Mouse (Mus musculus): ENCODE data around the gene LTO1.
A peak's percentile ranks its signal among the peaks of the same experiment; 100 is the strongest.

Gene LTO1

GRCm38 (mm10) chr7:144941242-144941831 lies 26.4 kb downstream of the LTO1 start:
- peak; percentile 67 for DNase-seq

DNA sequence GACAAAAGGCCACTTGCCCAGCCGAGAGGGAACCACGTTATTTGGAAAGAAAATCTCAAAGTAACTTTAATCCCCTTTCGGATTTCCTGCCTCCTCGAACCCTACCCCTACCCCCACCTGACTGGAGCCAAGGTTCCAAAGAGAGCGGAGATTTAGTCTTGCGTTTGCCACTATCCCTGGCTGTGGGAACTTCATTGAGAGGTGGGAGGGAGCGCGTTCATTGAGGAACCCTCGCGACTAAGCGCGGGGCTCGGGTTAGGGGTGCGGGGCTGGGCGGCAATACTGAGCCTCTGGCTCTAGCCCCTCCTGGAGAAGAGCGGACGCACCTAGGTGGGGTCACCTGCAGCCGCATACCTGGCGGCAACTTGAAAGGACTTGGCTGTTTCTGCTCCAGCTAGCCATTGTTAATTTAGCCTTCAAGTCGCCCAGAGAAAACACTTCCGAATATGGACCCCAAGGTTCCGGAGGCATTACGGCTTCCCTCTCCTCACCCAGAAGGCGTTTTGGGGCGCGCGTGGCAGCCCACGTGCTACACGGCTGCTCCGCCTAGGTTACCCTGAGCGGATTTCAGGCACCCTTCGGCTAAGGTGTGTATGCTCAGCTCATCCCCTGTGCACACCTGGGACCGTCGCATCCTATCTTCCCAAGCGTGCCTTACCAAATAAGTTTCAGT lies 27.3 kb downstream of the LTO1 start:
- DNase-seq, result no peak

DNA sequence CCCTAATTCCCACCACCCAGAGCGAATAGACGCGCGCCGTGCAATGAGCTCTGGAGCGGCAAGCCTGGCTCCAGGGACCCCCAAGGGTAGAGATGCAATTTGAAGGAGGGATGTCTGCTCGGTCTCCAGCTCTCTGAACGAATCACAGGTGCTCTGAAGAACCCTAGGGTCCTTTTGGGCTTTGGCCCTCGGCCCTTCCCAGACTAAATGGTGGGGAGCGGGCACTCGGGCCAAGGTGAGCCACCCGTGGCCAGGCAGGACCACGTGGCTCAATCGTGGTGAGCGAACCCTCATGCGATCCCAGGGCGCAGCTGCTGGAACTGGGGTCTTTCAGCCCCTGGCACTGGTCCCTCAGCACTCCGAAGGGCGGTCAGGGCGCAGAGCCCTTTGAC lies 27.8 kb downstream of the LTO1 start:
- no peak for DNase-seq

- peak; percentile 64 for DNase-seq
Observed at GRCm38 (mm10) chr7:144943254-144943653, 28.4 kb downstream of the LTO1 start.

- no peak for DNase-seq
Observed at GRCm38 (mm10) chr7:144958509-144959395, 43.9 kb downstream of the LTO1 start.

DNA sequence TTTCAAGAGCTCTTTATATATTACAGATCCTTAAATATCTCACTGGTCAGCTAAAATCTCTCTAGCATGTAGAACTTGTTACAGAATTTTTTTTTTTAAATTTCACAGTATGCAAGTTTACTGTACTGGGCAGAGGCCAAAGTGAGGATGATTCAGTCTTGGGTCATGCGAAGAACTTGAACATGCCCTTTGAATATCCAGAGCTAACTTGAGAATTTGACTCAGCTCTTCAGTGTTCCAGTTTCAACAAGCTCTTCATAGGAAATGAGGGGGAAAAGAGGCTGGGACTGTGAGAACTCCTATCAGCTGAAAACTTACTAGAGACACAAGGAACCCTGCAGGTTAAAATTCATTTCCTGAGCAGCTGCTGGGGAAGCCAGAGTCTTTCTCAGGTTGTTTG lies 49.0 kb downstream of the LTO1 start:
- no peak for DNase-seq

- no peak for DNase-seq
Observed at GRCm38 (mm10) chr7:144964316-144964715, 49.4 kb downstream of the LTO1 start.

GRCm38 (mm10) chr7:144965893-144966292 lies 51.0 kb downstream of the LTO1 start:
- no peak for DNase-seq

DNA sequence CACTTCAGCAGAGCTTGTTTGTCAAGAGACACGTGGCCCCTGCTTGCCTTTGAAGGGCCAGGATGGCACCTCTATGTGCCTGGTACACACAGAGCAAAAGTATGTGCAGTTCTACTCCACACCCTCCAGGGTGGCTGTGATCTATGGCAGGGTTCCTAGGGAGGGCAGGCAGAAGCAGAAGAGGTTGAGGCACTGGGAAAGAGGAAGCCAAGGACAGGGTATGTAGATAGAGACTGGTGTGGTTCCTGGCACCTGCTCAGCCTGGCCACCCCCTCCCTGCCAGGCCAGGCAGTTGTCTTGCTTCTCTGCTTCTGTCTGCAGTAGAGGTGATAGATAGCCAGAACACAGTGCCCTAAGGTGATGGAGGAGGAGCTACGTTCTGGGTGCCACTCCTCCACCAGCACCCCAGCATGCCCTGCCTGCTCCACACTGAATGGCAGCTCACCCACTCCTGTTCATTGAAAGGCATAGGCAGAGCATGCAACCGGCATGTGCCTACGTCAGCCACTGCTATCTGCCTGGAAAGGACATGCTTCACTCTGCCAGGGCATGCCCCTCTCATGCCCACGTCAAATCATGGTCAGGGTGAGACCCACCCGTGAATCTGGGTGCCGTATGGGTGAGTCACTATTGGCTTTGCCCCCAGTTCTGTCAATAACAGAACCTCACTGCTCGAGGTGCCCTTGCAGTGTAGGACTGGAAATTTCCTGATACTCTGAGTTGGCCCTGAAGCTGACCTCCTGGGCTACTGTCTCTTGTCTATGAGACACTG lies 56.3 kb downstream of the LTO1 start:
- no peak for DNase-seq

DNA sequence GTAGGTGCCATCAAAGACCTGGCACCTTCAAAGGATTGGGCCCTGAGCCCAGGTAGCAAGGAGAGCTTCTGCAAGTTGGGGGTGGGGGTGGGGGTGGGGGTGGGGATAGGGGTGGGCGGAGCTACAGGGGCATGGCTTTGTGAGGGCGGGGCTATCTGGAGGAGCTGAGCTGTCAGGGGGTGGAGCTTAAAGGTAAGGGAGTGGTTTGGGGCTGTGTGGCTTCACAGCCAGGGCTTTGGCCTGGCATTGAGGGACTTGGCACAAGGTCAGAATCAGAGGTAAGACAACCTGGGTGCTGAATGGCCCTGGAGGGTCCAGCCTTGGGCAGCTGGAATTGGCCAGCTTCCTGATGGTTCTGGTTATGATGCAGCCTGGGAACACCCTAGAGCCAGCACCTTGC lies 56.9 kb downstream of the LTO1 start:
- DNase-seq, result no peak

- no peak for DNase-seq
Observed at GRCm38 (mm10) chr7:144973461-144973860, 58.6 kb downstream of the LTO1 start.

DNA sequence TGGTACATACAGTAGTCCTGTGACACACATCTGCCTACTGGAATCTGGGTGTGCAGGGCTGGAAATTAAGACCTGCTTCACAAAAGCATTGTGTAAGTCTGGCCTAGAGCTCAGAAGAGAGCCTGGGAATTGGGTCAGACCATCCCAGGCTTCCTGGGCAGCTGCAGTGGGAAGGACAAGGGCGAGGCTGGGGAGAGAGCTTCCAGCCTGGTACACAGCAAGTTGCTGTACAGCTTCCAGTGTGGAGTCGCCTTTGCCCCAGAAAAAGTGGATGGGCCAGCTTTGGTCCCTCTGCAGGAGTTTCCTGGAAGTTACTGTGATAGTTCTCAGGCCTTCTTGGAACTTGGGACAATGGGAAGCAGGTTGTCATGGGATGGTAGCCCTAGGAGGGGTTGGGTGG lies 62.2 kb downstream of the LTO1 start:
- DNase-seq, result no peak

DNA sequence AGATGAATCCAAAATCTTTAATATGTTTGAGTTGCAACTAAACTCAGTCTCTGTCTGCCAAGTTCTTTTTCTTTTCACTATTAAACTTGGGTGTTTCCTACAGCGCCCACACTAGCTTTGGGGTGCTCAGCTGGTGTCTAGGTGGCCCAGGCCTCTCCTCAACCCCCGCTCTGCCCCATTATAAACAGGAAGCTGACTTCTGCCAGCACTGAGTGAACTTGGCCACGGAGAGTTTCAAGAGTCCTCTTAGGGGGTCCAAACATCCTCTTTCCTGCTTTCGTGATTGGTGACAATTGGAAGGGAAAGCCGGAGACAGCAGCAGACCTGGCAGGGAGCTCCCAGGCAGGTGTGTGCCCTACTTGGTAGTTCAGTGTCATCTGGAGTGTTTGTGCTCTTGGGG lies 64.9 kb downstream of the LTO1 start:
- DNase-seq, result no peak
